Mouse (Mus musculus) right cerebral cortex, adult 2 months (tissue): ENCODE measurements at regions not wholly inside any gene's neighbourhood (a gene's known extent, or its start where the extent isn't known, plus 50 kb on each side); places are given as distances from the start of the nearest gene placed in this dataset.
"Not testable (repeated sequence)": the region's sequence is repeated elsewhere in the genome, so short reads cannot be mapped to it uniquely, and the experiment has no call there.

ENCODE experiments used
- DNase-seq, 2 experiments: peaks; one replicate each; pipeline ENCODE4 v3.0.0; 2021 to 2022; ENCODE audit warnings: low spot score in 2 of 2

- no peak for DNase-seq
Measured at GRCm38 (mm10) chr2:78600753-78601152, 267.2 kb upstream of the Ube2e3 start.

GRCm38 (mm10) chr2:78598039-78598438 is 269.9 kb upstream of the Ube2e3 start:
- no peak for DNase-seq

GRCm38 (mm10) chr2:78596251-78596650 is 271.7 kb upstream of the Ube2e3 start:
- DNase-seq, result no peak

GRCm38 (mm10) chr2:78580013-78580412 is 287.9 kb upstream of the Ube2e3 start:
- no peak for DNase-seq

GRCm38 (mm10) chr2:78572492-78572891 is 295.4 kb upstream of the Ube2e3 start:
- no peak for DNase-seq

GRCm38 (mm10) chr2:78558128-78558527 is 309.8 kb upstream of the Ube2e3 start:
- no peak for DNase-seq

GRCm38 (mm10) chr2:78551085-78551484 is 316.8 kb upstream of the Ube2e3 start:
- no peak for DNase-seq

- no peak for DNase-seq
Measured at GRCm38 (mm10) chr2:78548683-78549467, 319.0 kb upstream of the Ube2e3 start.

GRCm38 (mm10) chr2:78547286-78547685 is 320.6 kb upstream of the Ube2e3 start:
- no peak for DNase-seq

- DNase-seq, result no peak
Measured at GRCm38 (mm10) chr2:78540422-78540821, 327.5 kb upstream of the Ube2e3 start.

GRCm38 (mm10) chr2:78539592-78540300 is 328.2 kb upstream of the Ube2e3 start:
- DNase-seq, result no peak

- peak in 1 of 2 experiments; percentile 7 for DNase-seq
Measured at GRCm38 (mm10) chr2:78537574-78537973, 330.4 kb upstream of the Ube2e3 start.

GRCm38 (mm10) chr2:78533881-78534280 is 334.0 kb upstream of the Ube2e3 start:
- DNase-seq, result not testable (repeated sequence)

- DNase-seq, result no peak
Measured at GRCm38 (mm10) chr2:78530535-78530934, 337.4 kb upstream of the Ube2e3 start.

GRCm38 (mm10) chr2:78520258-78521023 is 347.5 kb upstream of the Ube2e3 start:
- no peak for DNase-seq

- DNase-seq, result no peak
Measured at GRCm38 (mm10) chr2:78493115-78493514, 374.8 kb upstream of the Ube2e3 start.

GRCm38 (mm10) chr2:78480036-78480435 is 387.9 kb upstream of the Ube2e3 start:
- peak; percentile 29 for DNase-seq

GRCm38 (mm10) chr2:78459444-78459843 is 408.5 kb upstream of the Ube2e3 start:
- no peak for DNase-seq

GRCm38 (mm10) chr2:78453411-78453810 is 414.5 kb upstream of the Ube2e3 start:
- no peak for DNase-seq

- no peak for DNase-seq
Measured at GRCm38 (mm10) chr2:78436816-78437215, 431.1 kb upstream of the Ube2e3 start.

- DNase-seq, result no peak
Measured at GRCm38 (mm10) chr2:78435071-78435470, 432.9 kb upstream of the Ube2e3 start.

GRCm38 (mm10) chr2:78427659-78428336 is 440.1 kb upstream of the Ube2e3 start:
- no peak for DNase-seq
